Mouse (Mus musculus) limb, embryonic 11.5 days (tissue): ENCODE results near the gene Ttll12. TPM values are rescaled to one million over a fixed set of nuclear protein-coding genes. Genes with fewer than 3 reads are reported as not detected.
A peak's percentile ranks its signal among the peaks of the same experiment; 100 is the strongest.

Experiments used
- ATAC-seq: fragments of 200-750 bp; cut with Nextera tagmentation; 2 replicates; pipeline ENCODE4 v1.8.0; 2017; ENCODE audit warnings: low read depth; ENCODE audit not compliant: insufficient number of reproducible peaks, low FRiP score, low TSS enrichment
- DNase-seq: peaks from one replicate; pipeline ENCODE4 v3.0.0-alpha.2; 2015; ENCODE audit warnings: low spot score
- H3K27ac ChIP-seq: fragments of 300-500 bp; sonication (generic); replicated peaks from 2 replicates; pipeline ENCODE4 v1.5.1; 2014; ENCODE audit warnings: low read depth, mild to moderate bottlenecking, low read length
- H3K27me3 ChIP-seq: fragments of 300-500 bp; sonication (generic); 2 replicates; pipeline ENCODE4 v1.6.1; 2014; ENCODE audit warnings: mild to moderate bottlenecking, low read length, mixed read lengths; ENCODE audit not compliant: control insufficient read depth, insufficient read depth
- H3K36me3 ChIP-seq: fragments of 300-500 bp; sonication (generic); 2 replicates; pipeline ENCODE4 v1.6.1; 2014; ENCODE audit warnings: mild to moderate bottlenecking, low read length, moderate library complexity, mixed read lengths; ENCODE audit not compliant: control insufficient read depth, insufficient read depth
- H3K4me1 ChIP-seq: fragments of 300-500 bp; sonication (generic); 2 replicates; pipeline ENCODE4 v1.6.1; 2014; ENCODE audit warnings: low read length, mixed read lengths; ENCODE audit not compliant: control insufficient read depth, insufficient read depth
- H3K4me2 ChIP-seq: fragments of 300-500 bp; sonication (generic); 2 replicates; pipeline ENCODE4 v1.6.1; 2014; ENCODE audit warnings: low read depth, mild to moderate bottlenecking, moderate library complexity; ENCODE audit not compliant: severe bottlenecking
- H3K4me3 ChIP-seq: fragments of 300-500 bp; sonication (generic); 2 replicates; pipeline ENCODE4 v1.5.1; 2014; ENCODE audit warnings: low read depth, low read length
- H3K9ac ChIP-seq: fragments of 300-500 bp; sonication (generic); 2 replicates; pipeline ENCODE4 v1.6.1; 2014; ENCODE audit warnings: mild to moderate bottlenecking, low read length
- H3K9me3 ChIP-seq: fragments of 300-500 bp; sonication (generic); 2 replicates; pipeline ENCODE4 v1.6.1; 2016; ENCODE audit warnings: low read length; ENCODE audit not compliant: control insufficient read depth
- WGBS: fragments of 180-500 bp; shearing (Covaris S2); extraction: QIAGEN DNeasy Blood & Tissue Kit; methylation state at CpG from one replicate; pipeline ENCODE4 v1.1.7; 2014; 5-methylcytosine and 5-hydroxymethylcytosine counted together
- polyA plus RNA-seq: library from polyadenylated mRNA; unstranded; fragments of >200 nt; fragmentation: Nextera tagmentation; extraction: Ambion mirVana; gene quantifications from 2 replicates; pipeline ENCODE4 v1.2.1, GENCODE M21; 2014

Ttll12 gene
- polyA plus RNA-seq, 1 experiment from 2014 or later, result 59.1 TPM

GRCm38 (mm10) chr15:83591758-83592157, 3.2 kb downstream of the Ttll12 start:
- H3K4me1 ChIP-seq, result peaks cover 11% of the 10 kb centered on the region
- no peak for DNase-seq
- H3K27me3 ChIP-seq, result no peaks in the 10 kb centered on the region
- no peak overlapping the region for H3K27ac ChIP-seq
- H3K4me3 ChIP-seq, result no peak overlapping the region
- peaks cover 14% of the 10 kb centered on the region for H3K36me3 ChIP-seq
- 86% methylated on average over 6 of the region's 6 CpGs for WGBS
- H3K9ac ChIP-seq, result no peak overlapping the region
- no peak overlapping the region for H3K4me2 ChIP-seq
- ATAC-seq, result no peak
- H3K9me3 ChIP-seq, result peaks cover under 1% of the 10 kb centered on the region; the same call in 1 of the 2 replicates

GRCm38 (mm10) chr15:83590841-83591240, 4.1 kb downstream of the Ttll12 start:
- Histone ChIP-seq H3K27ac (no peak overlapping the region), H3K27me3 (no peaks in the 10 kb centered on the region), H3K36me3 (peaks cover 23% of the 10 kb centered on the region), H3K4me3 (no peak overlapping the region), H3K9ac (no peak overlapping the region), H3K9me3 (peaks cover 2% of the 10 kb centered on the region; the same call in 1 of the 2 replicates), H3K4me2 (no peak overlapping the region), H3K4me1 (peaks cover 11% of the 10 kb centered on the region)
- WGBS, result 80% methylated on average over 4 of the region's 4 CpGs
- no peak for DNase-seq
- no peak for ATAC-seq

- WGBS, result 83% methylated on average over 6 of the region's 6 CpGs
- no peak overlapping the region for H3K27ac ChIP-seq
- ATAC-seq, result no peak
- no peaks in the 10 kb centered on the region for H3K27me3 ChIP-seq
- DNase-seq, result no peak
- H3K36me3 ChIP-seq, result peaks cover 38% of the 10 kb centered on the region
- no peak overlapping the region for H3K4me3 ChIP-seq
- H3K9ac ChIP-seq, result no peak overlapping the region
- H3K4me1 ChIP-seq, result no peaks in the 10 kb centered on the region
- no peak overlapping the region for H3K4me2 ChIP-seq
- H3K9me3 ChIP-seq, result peaks cover 2% of the 10 kb centered on the region; the same call in 1 of the 2 replicates
These were observed 10.2 kb downstream of the Ttll12 start for GRCm38 (mm10) chr15:83584741-83585220.

GRCm38 (mm10) chr15:83583419-83584156, 11.4 kb downstream of the Ttll12 start:
- H3K27ac ChIP-seq, result no peak overlapping the region
- peak; percentile 51 for DNase-seq
- H3K9ac ChIP-seq, result no peak overlapping the region
- no peak overlapping the region for H3K4me2 ChIP-seq
- no peaks in the 10 kb centered on the region for H3K4me1 ChIP-seq
- H3K9me3 ChIP-seq, result peaks cover 2% of the 10 kb centered on the region; the same call in 1 of the 2 replicates
- no peaks in the 10 kb centered on the region for H3K27me3 ChIP-seq
- 80% methylated on average over 8 of the region's 8 CpGs for WGBS
- ATAC-seq, result no peak
- H3K36me3 ChIP-seq, result peaks cover 38% of the 10 kb centered on the region
- H3K4me3 ChIP-seq, result no peak overlapping the region

GRCm38 (mm10) chr15:83582931-83583330, 12.0 kb downstream of the Ttll12 start:
- no peak overlapping the region for H3K4me2 ChIP-seq

GRCm38 (mm10) chr15:83576651-83577050, 18.3 kb downstream of the Ttll12 start:
- H3K9ac ChIP-seq, result no peak overlapping the region
- no peak for ATAC-seq
- DNase-seq, result no peak
- H3K27ac ChIP-seq, result no peak overlapping the region
- no peak overlapping the region for H3K4me2 ChIP-seq
- H3K4me3 ChIP-seq, result no peak overlapping the region
- no peaks in the 10 kb centered on the region for H3K9me3 ChIP-seq
- H3K27me3 ChIP-seq, result no peaks in the 10 kb centered on the region
- 92% methylated on average over 9 of the region's 9 CpGs for WGBS
- H3K36me3 ChIP-seq, result peaks cover 18% of the 10 kb centered on the region
- H3K4me1 ChIP-seq, result no peaks in the 10 kb centered on the region

More at GRCm38 (mm10) chr15:83582931-83583330, 12.0 kb downstream of the Ttll12 start:
- H3K4me3 ChIP-seq, result no peak overlapping the region
- no peaks in the 10 kb centered on the region for H3K27me3 ChIP-seq
- H3K9me3 ChIP-seq, result peaks cover 2% of the 10 kb centered on the region; the same call in 1 of the 2 replicates
- H3K9ac ChIP-seq, result no peak overlapping the region
- 88% methylated on average over 4 of the region's 4 CpGs for WGBS
- no peak for DNase-seq
- H3K27ac ChIP-seq, result no peak overlapping the region
- ATAC-seq, result no peak
- peaks cover 33% of the 10 kb centered on the region for H3K36me3 ChIP-seq
- H3K4me1 ChIP-seq, result no peaks in the 10 kb centered on the region

- no peak overlapping the region for H3K4me2 ChIP-seq
- no peaks in the 10 kb centered on the region for H3K9me3 ChIP-seq
- no peak overlapping the region for H3K4me3 ChIP-seq
- peaks cover 11% of the 10 kb centered on the region for H3K36me3 ChIP-seq
- no peaks in the 10 kb centered on the region for H3K4me1 ChIP-seq
- no peaks in the 10 kb centered on the region for H3K27me3 ChIP-seq
- 97% methylated on average over 8 of the region's 8 CpGs for WGBS
- H3K9ac ChIP-seq, result no peak overlapping the region
- no peak overlapping the region for H3K27ac ChIP-seq
- ATAC-seq (no peak), DNase-seq (no peak)
These were observed 19.4 kb downstream of the Ttll12 start for GRCm38 (mm10) chr15:83575543-83575942.

- DNase-seq (no peak), ATAC-seq (no peak)
- Histone ChIP-seq H3K27me3 (no peaks in the 10 kb centered on the region), H3K36me3 (peaks cover 8% of the 10 kb centered on the region; the same call in 1 of the 2 replicates), H3K9me3 (no peaks in the 10 kb centered on the region), H3K4me3 (no peak overlapping the region), H3K9ac (no peak overlapping the region), H3K4me1 (no peaks in the 10 kb centered on the region), H3K4me2 (no peak overlapping the region), H3K27ac (no peak overlapping the region)
- 86% methylated on average over 6 of the region's 6 CpGs for WGBS
These were observed 20.1 kb downstream of the Ttll12 start for GRCm38 (mm10) chr15:83574731-83575351.
